Mouse (Mus musculus) adrenal gland, postnatal 14 days (tissue): Measurements from ENCODE around the gene Akr1cl. TPM values are rescaled to one million over a fixed set of nuclear protein-coding genes. Genes with fewer than 3 reads are reported as not detected.

Experiments
- DNase-seq: peaks from one replicate; pipeline ENCODE4 v3.0.0; 2021; ENCODE audit warnings: mixed read lengths
- total RNA-seq: library from RNA; stranded (reverse); gene quantifications from 2 replicates; pipeline ENCODE4 v1.2.3, GENCODE M21; 2021

Akr1cl gene
- total RNA-seq, 1 experiment from 2014 or later: 514 TPM

DNA sequence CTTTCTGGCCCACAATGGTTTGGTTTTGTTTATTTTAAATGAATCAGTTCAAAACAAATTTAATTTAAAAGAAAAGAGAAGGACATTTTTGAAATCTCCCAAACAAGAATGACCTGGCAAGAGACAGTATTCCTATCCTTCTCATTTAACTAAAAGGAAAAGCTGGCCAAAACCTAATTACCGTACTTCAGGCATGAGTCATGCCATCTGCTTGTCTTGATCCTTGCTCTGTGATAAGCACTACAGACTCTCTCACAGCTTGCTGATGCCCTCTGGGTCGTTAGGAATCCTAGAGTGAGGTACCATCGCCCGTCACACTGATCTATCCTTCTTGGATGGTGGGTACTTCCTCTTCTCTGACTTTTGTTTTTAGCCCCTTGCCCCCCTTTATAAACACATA, 39.4 kb downstream of the Akr1cl start:
- DNase-seq: no peak

DNA sequence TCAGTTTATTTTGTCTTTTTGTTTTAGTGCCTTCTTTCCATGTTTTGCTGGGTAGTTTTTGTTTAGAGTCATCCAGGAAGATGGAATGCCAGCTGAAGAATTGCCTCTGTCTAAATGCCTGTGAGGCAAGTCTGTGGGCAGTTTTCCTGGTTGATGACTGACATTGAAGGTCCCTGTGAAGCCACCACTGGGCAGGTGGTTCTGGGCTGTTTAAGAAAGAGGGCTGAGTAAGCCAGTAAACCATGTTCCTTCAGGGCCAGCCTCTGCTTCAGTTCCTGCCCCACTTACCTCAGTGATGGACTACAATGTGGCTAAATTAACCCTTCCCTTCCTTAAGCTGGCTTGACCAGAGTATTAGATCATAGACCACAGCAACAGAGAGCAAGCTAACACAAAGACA, 44.4 kb downstream of the Akr1cl start:
- DNase-seq: no peak

- peak; percentile 77 for DNase-seq
These were observed 46.4 kb downstream of the Akr1cl start for GRCm38 (mm10) chr1:64986120-64986519.

DNA sequence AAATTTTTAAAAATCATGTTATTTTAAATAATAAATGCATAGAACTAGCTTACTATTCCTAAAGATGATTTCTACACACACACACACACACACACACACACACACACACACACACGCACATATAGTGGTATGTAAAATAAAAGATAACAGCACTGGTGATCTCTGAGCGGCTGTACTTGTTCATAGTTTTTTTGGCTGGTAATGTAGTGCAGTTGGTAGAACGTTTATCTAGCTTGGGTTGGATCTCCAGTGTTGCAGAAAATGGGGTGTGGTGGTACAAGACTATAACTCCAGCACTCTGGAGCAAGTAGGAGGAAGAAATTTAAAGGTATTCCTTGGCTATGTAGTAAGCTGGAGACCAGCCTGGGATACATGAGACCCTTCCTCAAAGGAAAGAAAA, 49.3 kb downstream of the Akr1cl start:
- no peak for DNase-seq

DNA sequence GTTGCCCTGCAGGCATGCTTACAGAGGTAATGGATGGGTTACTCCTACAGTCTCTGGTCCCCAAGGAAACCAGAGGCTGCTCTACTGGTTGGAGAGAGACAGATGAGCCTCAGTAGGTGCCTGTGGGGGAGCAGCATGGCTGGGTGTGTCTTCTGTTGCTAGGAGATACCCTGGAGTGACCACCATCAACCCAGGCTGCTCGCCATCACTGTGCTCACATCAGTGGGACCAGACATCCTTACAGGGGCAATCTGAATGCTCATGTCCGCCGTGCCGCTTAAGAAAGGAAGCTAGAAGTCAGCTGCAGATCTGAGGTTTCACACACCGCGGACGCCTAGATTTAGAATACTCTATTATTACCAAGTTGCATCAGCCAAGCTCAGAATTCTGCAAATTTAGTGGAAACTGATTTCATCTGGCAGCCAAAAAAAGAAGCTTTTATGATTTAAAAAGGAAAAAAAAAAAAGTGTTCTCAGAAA, 54.2 kb downstream of the Akr1cl start:
- DNase-seq: no peak

GRCm38 (mm10) chr1:64975346-64975745, 57.2 kb downstream of the Akr1cl start:
- no peak for DNase-seq

DNA sequence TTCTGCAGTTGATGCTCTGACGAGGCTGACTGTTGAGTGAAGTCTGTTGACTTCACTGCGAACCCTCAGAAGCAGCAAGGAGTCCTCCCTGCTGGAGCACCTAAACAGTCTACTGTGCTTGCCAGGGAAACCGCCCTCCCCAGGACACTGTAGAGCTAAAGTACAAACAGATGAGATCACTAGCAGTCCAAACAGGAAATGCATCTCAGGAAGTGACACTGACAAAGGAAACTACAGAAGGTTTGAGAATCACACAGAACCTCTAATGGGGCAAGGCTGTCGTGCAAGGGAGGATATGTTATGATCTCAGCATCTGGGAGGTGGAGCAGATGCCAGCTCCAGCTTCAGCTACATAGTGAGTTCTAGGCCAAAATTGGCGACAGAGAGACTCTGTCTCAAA, 61.9 kb downstream of the Akr1cl start:
- peak; percentile 17 for DNase-seq

Other genes starting within 250 kb of the Akr1cl start
- 19.2 and 20.4 TPM in 2 replicates for gene Plekhm3, start 75.9 kb downstream of the Akr1cl start, total RNA-seq
- not detected in 2 replicates for gene Cryge, start 18.4 kb upstream of the Akr1cl start, total RNA-seq
- not detected in 2 replicates for gene Crygd, start 30.7 kb upstream of the Akr1cl start, total RNA-seq
- gene Crygc, start 40.9 kb upstream of the Akr1cl start, total RNA-seq: not detected in 2 replicates
- not detected in 2 replicates for gene Crygb, start 49.5 kb upstream of the Akr1cl start, total RNA-seq
- gene Cryga, start 70.6 kb upstream of the Akr1cl start, total RNA-seq: not detected in 2 replicates
- not detected in 2 replicates for gene Gm28845, start 86.8 kb upstream of the Akr1cl start, total RNA-seq
- not detected in 2 replicates for gene D630023F18Rik, start 90.5 kb upstream of the Akr1cl start, total RNA-seq
- gene Idh1, start 153.7 kb upstream of the Akr1cl start, total RNA-seq: 345 and 387 TPM in 2 replicates
- 27.9 TPM in 2 replicates for gene Pikfyve, start 153.9 kb upstream of the Akr1cl start, total RNA-seq
- gene Pth2r, start 249.3 kb upstream of the Akr1cl start, total RNA-seq: not detected in 2 replicates